Mouse (Mus musculus) monocyte, adult 5-6 weeks (primary cell): ENCODE data around the gene Cep112. TPM values are rescaled to one million over a fixed set of nuclear protein-coding genes. Genes with fewer than 3 reads are reported as not detected.

Experiments used
- ATAC-seq: fragments of 153-309, 156-312 bp; replicated peaks from 2 replicates; pipeline ENCODE4 v1.8.0; 2017; ENCODE audit warnings: mild to moderate bottlenecking; ENCODE audit not compliant: low TSS enrichment, insufficient number of reproducible peaks, severe bottlenecking, poor library complexity, low FRiP score
- total RNA-seq: library from RNA; stranded (forward); fragments of 200-1000, 200-491, 200-594 nt; gene quantifications from 3 replicates; pipeline ENCODE4 v1.2.3, GENCODE M21; 2017

Gene Cep112
- total RNA-seq, 1 experiment from 2014 or later: not detected

DNA sequence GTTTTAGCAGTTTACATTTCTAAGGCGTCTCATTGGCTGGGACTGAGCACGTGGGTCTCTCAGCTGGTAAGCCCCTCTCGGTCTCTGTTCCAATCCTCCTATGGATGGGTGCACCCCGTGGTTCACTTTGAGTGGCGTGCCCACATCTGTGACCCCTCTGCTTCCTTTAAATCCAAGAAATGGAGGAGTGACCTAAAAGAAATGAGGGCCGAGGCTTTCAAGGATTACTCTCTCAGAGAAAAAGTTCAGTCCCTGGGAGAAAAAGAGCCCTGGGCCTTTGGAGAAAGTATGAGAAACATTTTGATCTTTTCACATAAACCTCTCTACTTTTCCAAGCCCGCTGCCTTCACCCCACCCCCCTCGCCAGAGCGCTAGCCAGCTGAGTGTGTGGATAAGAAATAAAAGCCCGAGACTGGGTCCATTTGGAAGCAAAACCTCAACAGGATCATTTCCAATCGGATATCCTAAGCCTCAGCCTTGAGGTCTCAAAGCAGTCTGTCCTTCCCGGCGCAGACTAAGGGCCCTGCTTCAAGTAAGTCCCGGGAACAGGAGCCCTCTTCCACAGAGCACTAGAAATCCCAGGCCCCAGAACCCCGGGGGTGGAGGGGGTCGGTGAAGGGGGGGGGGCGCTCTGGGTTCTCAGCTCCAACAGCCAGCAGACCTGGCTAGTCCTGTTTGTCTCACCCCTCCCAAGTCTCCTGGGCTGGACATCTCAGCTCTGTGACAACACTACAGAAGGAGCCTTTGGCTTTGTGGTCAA lies 466.3 kb downstream of the Cep112 start:
- ATAC-seq: no peak

DNA sequence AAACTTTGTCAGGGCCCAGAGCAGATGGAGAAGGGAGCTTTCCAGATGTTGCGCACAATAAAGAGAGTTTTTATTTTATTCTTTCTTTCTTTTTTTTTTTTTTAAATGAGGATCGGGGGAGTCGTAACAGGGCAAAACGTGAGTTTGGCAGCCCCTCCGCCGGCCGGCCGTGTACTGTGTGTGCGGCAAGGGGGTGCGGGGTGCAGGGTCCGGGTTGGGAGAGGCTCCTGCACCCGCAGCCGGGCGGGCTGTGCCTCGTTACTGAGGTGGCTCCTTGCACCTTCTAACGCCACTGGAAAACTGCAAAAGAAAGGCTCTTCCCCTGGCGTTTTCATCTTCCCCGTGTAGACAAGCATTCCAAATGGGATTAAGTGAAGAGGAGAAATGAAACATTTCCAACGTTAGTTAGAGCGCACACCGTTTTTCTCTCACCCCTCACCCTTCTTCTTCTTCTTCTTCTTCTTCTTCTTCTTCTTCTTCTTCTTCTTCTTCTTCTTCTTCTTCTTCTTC lies 466.9 kb downstream of the Cep112 start:
- no peak for ATAC-seq

DNA sequence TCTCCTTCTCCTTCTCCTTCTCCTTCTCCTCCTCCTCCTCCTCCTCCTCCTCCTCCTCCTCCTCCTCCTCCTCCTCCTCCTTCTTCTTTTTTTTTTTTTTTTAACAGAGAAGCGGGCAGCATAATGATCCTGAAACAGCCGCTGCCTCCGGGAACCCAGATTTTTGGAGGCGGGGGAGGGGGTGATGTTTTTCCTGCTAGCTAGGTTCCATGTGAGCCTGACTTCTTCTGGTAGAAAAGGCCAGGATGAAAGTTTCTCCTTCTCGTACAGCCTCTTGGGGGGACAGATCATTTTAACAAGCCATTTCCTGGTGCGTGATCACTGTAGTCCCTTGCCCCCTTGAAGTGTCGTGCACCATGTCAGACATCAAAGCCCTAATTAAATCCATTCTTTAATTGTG lies 467.4 kb downstream of the Cep112 start:
- ATAC-seq: no peak

- no peak for ATAC-seq
These were observed 468.3 kb downstream of the Cep112 start for GRCm38 (mm10) chr11:108893232-108893790.

GRCm38 (mm10) chr11:108893855-108894510 lies 469.0 kb downstream of the Cep112 start:
- ATAC-seq: no peak

DNA sequence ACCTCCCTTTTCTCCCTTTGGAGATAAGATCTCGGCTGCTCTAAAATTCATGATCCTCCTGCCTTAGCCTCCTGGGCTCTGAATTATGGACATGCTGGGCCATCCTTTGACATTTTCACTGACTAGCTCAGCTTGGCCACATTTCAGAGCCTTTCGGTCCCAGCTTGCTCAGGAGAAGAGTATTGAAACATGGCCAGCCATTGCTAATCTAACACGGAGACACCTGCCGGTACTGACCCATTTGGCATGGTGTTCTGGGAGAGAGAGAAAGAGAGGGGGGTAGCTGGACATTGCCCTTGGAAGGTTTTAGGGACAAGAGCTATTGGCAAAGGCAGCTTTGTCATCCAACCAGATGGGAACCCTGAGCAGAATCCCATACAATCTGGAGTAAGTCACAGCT lies 472.0 kb downstream of the Cep112 start:
- no peak for ATAC-seq

- no peak for ATAC-seq
These were observed 473.1 kb downstream of the Cep112 start for GRCm38 (mm10) chr11:108898063-108898462.

DNA sequence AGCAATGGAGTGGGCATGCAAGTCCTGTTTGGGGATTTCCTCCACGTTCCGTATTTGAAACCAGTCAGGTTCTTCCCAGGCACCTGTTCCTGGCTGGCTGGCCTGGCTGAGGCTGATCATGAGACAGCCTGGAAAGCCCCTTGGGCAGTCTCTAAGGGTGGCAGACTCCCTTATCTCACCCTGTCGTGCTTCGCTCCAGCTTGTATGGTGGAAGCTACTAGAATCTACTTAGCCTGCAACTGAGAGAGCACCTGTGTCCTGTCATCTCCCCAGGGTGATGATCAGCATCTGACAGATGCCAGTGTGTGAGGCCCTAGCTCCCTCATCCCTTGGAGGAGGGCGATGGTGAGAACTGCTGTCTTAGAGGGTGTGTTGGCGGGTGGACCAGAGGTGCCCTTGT lies 473.5 kb downstream of the Cep112 start:
- no peak for ATAC-seq

GRCm38 (mm10) chr11:108900718-108901488 lies 475.9 kb downstream of the Cep112 start:
- no peak for ATAC-seq

DNA sequence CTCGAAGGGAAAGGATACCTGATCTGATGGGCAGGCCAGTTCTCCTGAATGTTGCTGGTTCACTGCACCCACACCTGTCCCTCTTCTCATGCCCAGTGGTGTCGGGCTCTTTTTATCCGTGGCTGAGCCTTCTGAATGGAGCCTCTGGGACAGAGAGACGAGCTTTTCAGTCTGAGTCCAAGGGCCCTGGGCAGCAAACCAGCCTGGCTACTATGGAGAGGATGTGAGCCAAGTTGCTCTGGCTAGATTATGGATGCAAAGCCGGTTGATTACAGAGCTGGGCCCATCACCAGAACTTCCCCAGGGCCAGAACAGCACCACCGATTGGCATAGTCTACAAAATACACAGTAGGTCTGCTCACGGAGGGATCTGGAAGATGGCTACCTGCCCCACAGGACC lies 476.7 kb downstream of the Cep112 start:
- no peak for ATAC-seq

GRCm38 (mm10) chr11:108902303-108902702 lies 477.3 kb downstream of the Cep112 start:
- no peak for ATAC-seq

- no peak for ATAC-seq
These were observed 481.7 kb downstream of the Cep112 start for GRCm38 (mm10) chr11:108906590-108907254.

- ATAC-seq: 0 out of 2 replicates have a peak, but pooled peaks have one; percentile 33
These were observed 484.6 kb downstream of the Cep112 start for GRCm38 (mm10) chr11:108909396-108910195.

Other genes with a start within 250 kb of the Cep112 start
- not detected in 3 replicates for gene Apoh, start 81.8 kb upstream of the Cep112 start, total RNA-seq
- gene Prkca, start 81.3 kb upstream of the Cep112 start, total RNA-seq: 4.8 to 20.9 TPM (median 10.1 TPM) in 3 replicates